Mouse (Mus musculus) liver, postnatal 0 days (tissue): ENCODE measurements around the gene Nr2f6. TPM values are rescaled to one million over a fixed set of nuclear protein-coding genes. Genes with fewer than 3 reads are reported as not detected.

Experiments used
- ATAC-seq: fragments of 200-750 bp; cut with Nextera tagmentation; 2 replicates; pipeline ENCODE4 v1.8.0; 2017; ENCODE audit warnings: mild to moderate bottlenecking, moderate library complexity
- DNase-seq: peaks from one replicate; pipeline ENCODE4 v3.0.0-alpha.2; 2016
- H3K27ac ChIP-seq: fragments of 300-500 bp; sonication (generic); 2 replicates; pipeline ENCODE4 v1.5.1; 2014; ENCODE audit warnings: antibody characterized with exemption, moderate library complexity, mild to moderate bottlenecking, low read depth
- H3K27me3 ChIP-seq: fragments of 300-500 bp; sonication (generic); 2 replicates; pipeline ENCODE4 v1.6.1; 2014; ENCODE audit warnings: low read length, control low read depth, mixed read lengths; ENCODE audit not compliant: insufficient read depth
- H3K36me3 ChIP-seq: fragments of 300-500 bp; sonication (generic); replicated peaks from 2 replicates; pipeline ENCODE4 v1.6.1; 2014; ENCODE audit warnings: mild to moderate bottlenecking, control low read depth, low read length, moderate library complexity, mixed read lengths; ENCODE audit not compliant: insufficient read depth
- H3K4me1 ChIP-seq: fragments of 300-500 bp; sonication (generic); 2 replicates; pipeline ENCODE4 v1.6.1; 2014; ENCODE audit warnings: antibody characterized with exemption, mild to moderate bottlenecking, control low read depth; ENCODE audit not compliant: insufficient read depth
- H3K4me2 ChIP-seq: fragments of 300-500 bp; sonication (generic); 2 replicates; pipeline ENCODE4 v1.6.1; 2014; ENCODE audit warnings: low read depth, mild to moderate bottlenecking, low read length, moderate library complexity, mixed read lengths
- H3K4me3 ChIP-seq: fragments of 300-500 bp; sonication (generic); 2 replicates; pipeline ENCODE4 v1.5.1; 2014; ENCODE audit warnings: low read depth, low read length
- H3K9ac ChIP-seq: fragments of 300-500 bp; sonication (generic); replicated peaks from 2 replicates; pipeline ENCODE4 v1.6.1; 2014; ENCODE audit warnings: mild to moderate bottlenecking, moderate library complexity
- H3K9me3 ChIP-seq: fragments of 300-500 bp; sonication (generic); 2 replicates; pipeline ENCODE4 v1.6.1; 2016; ENCODE audit warnings: mild to moderate bottlenecking, control low read depth, low read length, mixed read lengths
- CTCF ChIP-seq: sonication (generic); IDR thresholded peaks from 2 replicates; pipeline ENCODE4 v1.5.1; 2016; ENCODE audit warnings: antibody characterized with exemption, low read depth
- EP300 ChIP-seq: IDR thresholded peaks from 2 replicates; pipeline ENCODE4 v1.6.1; 2016; ENCODE audit warnings: antibody characterized with exemption, low read depth, mild to moderate bottlenecking
- WGBS: fragments of 180-500 bp; shearing (Covaris S2); extraction: QIAGEN DNeasy Blood & Tissue Kit; methylation state at CpG from one replicate; pipeline ENCODE4 v1.1.7; 2014; ENCODE audit not compliant: insufficient replicate concordance; 5-methylcytosine and 5-hydroxymethylcytosine counted together
- polyA plus RNA-seq: library from polyadenylated mRNA; unstranded; fragments of >200 nt; fragmentation: Nextera tagmentation; extraction: Ambion mirVana; gene quantifications from 2 replicates; pipeline ENCODE4 v1.2.1, GENCODE M21; 2015

Gene Nr2f6
- polyA plus RNA-seq, 1 experiment from 2014 or later, result 38.0 TPM

GRCm38 (mm10) chr8:71383396-71383795 is 1.6 kb upstream of the Nr2f6 start:
- ATAC-seq (peak; percentile 22), DNase-seq (peak; percentile 59)
- peak; percentile 31; the same call in 1 of the 2 replicates for TF ChIP-seq EP300
- TF ChIP-seq CTCF, result no peak
- Histone ChIP-seq H3K9me3 (no peaks in the 10 kb centered on the region), H3K36me3 (no peaks in the 10 kb centered on the region), H3K27me3 (peaks cover 16% of the 10 kb centered on the region), H3K4me2 (peak overlapping the region; percentile 92), H3K27ac (peak overlapping the region; percentile 96), H3K4me1 (peaks cover 24% of the 10 kb centered on the region), H3K9ac (peak overlapping the region; percentile 46), H3K4me3 (no peak overlapping the region)
- 44% methylated on average over 12 of the region's 12 CpGs for WGBS

DNA sequence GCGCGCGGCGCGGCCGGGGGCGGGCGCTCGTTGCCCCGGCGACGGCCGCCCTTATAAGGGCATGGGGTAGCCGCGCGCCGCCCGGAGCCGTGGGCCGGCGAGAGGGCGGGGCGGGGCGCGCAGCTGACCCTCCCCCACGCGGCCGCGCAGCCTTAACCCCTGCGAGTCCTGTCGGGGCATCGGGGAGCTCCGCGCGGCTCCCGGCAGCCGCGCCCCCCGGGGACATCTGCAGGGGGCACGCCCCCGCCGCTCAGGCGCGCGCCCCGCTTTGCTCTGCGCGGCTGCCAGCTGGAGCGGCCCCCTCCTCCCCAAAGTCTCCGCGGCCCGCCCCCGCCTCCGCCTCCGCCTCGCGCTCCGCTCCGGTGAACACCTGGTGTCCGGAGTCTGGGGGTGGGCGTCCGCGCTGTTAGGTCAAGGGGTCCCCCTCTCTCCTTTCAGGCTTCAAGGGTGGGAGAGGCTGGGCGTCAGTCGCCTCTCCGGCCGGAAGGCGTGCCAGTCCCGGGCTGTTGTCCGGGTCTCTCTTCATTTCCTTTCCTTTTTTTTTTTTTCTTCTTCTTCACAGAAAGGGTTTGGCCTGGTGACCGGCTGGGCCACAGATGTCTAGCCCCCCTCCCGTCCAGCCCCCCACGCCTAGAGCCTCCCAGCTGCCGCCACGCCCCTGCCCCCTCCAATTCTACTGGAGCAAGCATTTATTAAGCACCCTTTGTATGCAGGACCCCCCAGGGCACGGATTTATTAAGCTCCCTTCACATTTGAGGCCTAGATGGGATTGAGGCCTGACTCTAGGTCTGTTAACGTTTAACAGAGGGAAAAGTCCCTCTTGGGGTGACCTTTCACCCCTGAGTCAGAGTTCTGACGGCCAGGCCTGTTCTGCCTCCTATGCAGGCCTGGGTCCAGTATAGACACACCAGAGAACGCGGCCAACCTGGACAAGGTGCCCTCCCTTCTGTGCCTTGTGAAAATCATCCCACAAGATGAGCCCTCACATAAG is 506 bp upstream of the Nr2f6 start:
- ATAC-seq, result peak; percentile 82
- TF ChIP-seq EP300, result no peak
- no peak for TF ChIP-seq CTCF
- Histone ChIP-seq H3K27me3 (peaks cover 16% of the 10 kb centered on the region), H3K9ac (peak overlapping the region; percentile 78), H3K4me2 (peak overlapping the region; percentile 92), H3K4me3 (peak overlapping the region; percentile 70), H3K36me3 (peaks cover 7% of the 10 kb centered on the region; the same call in 1 of the 2 replicates), H3K27ac (peak overlapping the region; percentile 96), H3K4me1 (peaks cover 23% of the 10 kb centered on the region), H3K9me3 (no peaks in the 10 kb centered on the region)
- WGBS, result 6% methylated on average over 48 of the region's 80 CpGs
- DNase-seq, result peak; percentile 88

DNA sequence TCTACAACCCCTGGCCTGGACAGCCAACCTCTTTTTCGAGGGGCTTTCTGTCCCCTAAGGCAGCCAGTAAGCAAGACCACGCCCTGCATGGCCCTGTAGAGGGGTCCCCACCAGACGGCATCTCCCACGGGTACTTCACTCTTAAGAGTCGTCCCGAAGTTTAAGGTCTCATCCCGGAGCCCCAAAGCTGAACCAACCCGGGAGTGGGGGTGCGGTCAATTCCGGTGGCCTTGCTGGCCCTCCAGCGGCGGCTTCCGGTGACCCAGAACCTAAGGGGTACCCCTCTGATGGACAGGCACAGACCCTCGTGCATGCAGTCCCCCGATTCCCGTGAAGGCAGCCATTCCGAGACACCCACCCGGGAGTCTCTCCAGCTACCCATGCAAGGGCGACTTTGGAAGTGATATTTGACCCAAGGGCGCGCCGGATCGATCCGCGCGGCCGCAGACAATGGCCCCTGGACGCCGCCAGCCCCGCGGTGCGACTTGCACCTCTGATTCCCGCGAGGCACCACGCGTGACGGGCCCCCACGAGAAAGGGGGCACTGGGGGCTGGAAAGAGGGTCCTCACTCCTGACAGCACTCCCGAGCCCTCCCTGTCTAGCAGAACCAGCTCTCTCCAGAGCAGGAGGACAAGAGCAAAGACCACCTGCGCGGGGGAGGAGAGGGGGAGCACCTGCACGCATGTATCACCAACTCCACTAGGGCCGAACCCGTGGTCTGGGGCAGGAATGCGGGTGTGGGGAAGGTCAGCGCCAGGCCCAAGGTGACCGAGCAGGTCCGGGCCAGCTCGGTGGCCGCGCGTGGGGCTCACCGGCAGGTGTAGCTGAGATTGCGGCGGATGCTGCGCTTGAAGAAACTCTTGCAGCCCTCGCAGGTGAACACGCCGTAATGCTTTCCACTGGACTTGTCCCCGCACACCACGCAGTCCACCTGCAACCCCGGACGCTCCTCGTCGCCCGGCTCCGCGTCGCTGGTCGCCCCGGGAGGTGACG is 1.3 kb downstream of the Nr2f6 start:
- Histone ChIP-seq H3K4me2 (peak overlapping the region; percentile 92), H3K36me3 (peaks cover 8% of the 10 kb centered on the region; the same call in 1 of the 2 replicates), H3K9me3 (no peaks in the 10 kb centered on the region), H3K4me1 (peaks cover 38% of the 10 kb centered on the region), H3K9ac (peak overlapping the region; percentile 78), H3K27me3 (peaks cover 16% of the 10 kb centered on the region), H3K27ac (peak overlapping the region; percentile 96), H3K4me3 (peak overlapping the region; percentile 70)
- 5% methylated on average over 70 of the region's 72 CpGs for WGBS
- ATAC-seq, result no peak
- peak; percentile 53 for DNase-seq
- TF ChIP-seq EP300, result no peak
- TF ChIP-seq CTCF, result no peak

DNA sequence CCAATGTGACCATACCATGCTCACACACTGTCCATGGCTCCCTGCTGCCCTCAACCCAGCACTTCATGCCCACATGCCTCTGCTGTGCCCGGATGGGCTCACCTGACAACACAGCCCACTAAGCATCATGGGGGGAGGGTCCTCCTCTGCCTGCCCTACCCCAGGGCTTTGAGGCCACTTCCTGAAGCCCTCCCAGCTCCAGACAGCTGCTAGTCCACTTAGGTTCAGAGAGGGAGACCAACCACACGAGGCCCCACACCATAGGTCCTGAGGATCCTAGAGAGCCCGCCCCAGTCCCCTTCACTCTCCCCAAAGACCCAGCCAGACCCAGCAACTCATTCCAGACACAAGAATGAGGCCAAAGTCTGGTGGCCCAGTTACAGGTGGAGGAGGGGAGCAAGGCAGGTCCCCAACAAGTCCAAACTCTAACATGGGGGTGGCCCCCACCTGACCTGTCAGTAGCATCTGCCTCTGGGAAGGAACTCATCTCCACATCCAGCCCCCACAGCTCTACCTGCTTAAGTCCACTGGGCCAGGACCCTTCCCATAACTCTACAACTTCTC is 2.2 kb downstream of the Nr2f6 start:
- Histone ChIP-seq H3K9ac (peak overlapping the region; percentile 78), H3K27ac (peak overlapping the region; percentile 96), H3K27me3 (peaks cover 16% of the 10 kb centered on the region), H3K4me2 (peak overlapping the region; percentile 92), H3K9me3 (no peaks in the 10 kb centered on the region), H3K4me1 (peaks cover 40% of the 10 kb centered on the region), H3K36me3 (peaks cover 11% of the 10 kb centered on the region; the same call in 1 of the 2 replicates), H3K4me3 (peak overlapping the region; percentile 70)
- 52% methylated on average over 3 of the region's 3 CpGs for WGBS
- DNase-seq (no peak), ATAC-seq (no peak)
- no peak for TF ChIP-seq CTCF
- TF ChIP-seq EP300, result no peak

DNA sequence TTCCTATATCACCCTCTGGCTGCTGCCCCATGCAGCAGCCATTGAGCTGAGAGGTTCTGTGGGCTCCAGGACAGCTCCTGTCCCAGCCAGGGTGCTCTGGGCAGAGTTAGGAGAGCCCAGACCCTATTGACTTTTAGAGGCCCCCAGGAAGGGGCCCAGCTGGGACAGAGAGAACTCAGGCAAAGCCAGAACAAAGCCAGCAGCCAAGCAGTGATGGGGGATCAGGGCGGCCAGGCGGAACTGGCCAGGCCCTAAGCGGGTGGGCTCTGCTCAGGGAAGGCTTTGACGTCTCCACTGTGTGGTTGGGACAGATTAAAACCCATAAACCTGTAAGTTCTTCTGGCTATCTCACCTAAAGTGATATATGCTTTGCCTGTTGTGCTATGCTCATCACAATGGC is 2.8 kb downstream of the Nr2f6 start:
- H3K27ac ChIP-seq, result 0 out of 2 replicates have a peak overlapping the region, but pooled peaks have one; percentile 22
- H3K9me3 ChIP-seq, result no peaks in the 10 kb centered on the region
- peaks cover 16% of the 10 kb centered on the region for H3K27me3 ChIP-seq
- 63% methylated on average over 4 of the region's 4 CpGs for WGBS
- H3K4me3 ChIP-seq, result no peak overlapping the region
- peaks cover 17% of the 10 kb centered on the region; the same call in 1 of the 2 replicates for H3K36me3 ChIP-seq
- DNase-seq, result no peak
- ATAC-seq, result no peak
- peak overlapping the region; percentile 92 for H3K4me2 ChIP-seq
- TF ChIP-seq CTCF, result no peak
- no peak for TF ChIP-seq EP300
- H3K4me1 ChIP-seq, result peaks cover 39% of the 10 kb centered on the region
- no peak overlapping the region for H3K9ac ChIP-seq
